Mouse (Mus musculus) lung, postnatal 0 days (tissue): ENCODE results near the gene Csdc2.

Experiments
- CTCF ChIP-seq: IDR thresholded peaks from 2 replicates; pipeline ENCODE4 v1.5.1; 2016; ENCODE audit warnings: antibody characterized with exemption, mild to moderate bottlenecking
- EP300 ChIP-seq: IDR thresholded peaks from 2 replicates; pipeline ENCODE4 v1.6.1; 2016; ENCODE audit warnings: antibody characterized with exemption, mild to moderate bottlenecking, control low read depth

- TF ChIP-seq CTCF, result no peak
- 0 out of 2 replicates have a peak, but pooled peaks have one; percentile 33 for TF ChIP-seq EP300
Measured at GRCm38 (mm10) chr15:81894002-81894401, 42.6 kb upstream of the Csdc2 start.
